Mouse (Mus musculus): ENCODE measurements around the gene Blmh. TPM values are rescaled to one million over a fixed set of nuclear protein-coding genes. Genes with fewer than 3 reads are reported as not detected.

Blmh gene
- total and polyA plus RNA-seq, 3 experiments = 167 to 261 (median 212) TPM

DNA sequence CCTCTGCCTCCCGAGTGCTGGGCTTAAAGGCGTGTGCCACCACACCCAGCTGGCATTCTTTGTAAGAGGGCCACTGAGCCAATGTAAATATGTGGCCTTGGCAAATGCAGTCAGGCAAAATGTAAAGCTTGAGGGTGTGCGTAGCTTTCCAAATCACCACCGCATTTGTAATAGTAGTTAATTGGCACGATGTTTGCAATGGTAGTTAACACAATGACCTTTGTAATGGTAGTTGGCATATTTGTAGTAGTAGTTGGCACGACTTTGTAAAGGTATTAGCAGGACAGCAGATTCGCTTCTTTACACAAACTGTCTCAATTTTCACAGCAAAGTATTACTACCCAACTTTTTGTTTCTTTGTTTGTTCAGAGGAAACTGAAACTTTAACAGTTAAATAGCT is 16.0 kb upstream of the Blmh start:
- Histone ChIP-seq H3K27ac (ENCODE audit: insufficient read depth, low read depth) (no peak overlapping the region), H3K79me2 (replicated peaks; ENCODE audit: control insufficient read depth, extremely low read depth, insufficient read depth, poor library complexity, severe bottlenecking) (no peaks in the 10 kb centered on the region), H3K4me1 (ENCODE audit: control insufficient read depth in 1 of 2, insufficient read depth in 2 of 2) (0 out of 4 replicates have a peak, but pooled peaks cover 0 to 3% of the 10 kb centered on the region in 2 experiments), H3K9ac (ENCODE audit: insufficient read depth, low read depth) (no peak overlapping the region), H3K4me3 (replicated peaks in 1 of 3; ENCODE audit: low read depth in 2 of 3, low read length in 2 of 3, poor library complexity in 1 of 3) (no peak overlapping the region), H3K27me3 (replicated peaks) (peaks cover 2% of the 10 kb centered on the region), H3K36me3 (replicated peaks in 1 of 2; ENCODE audit: control insufficient read depth in 1 of 2, insufficient read depth in 1 of 2, low read length in 1 of 2) (no peaks in the 10 kb centered on the region), H3K4me2 (ENCODE audit: insufficient read depth, low read depth, poor library complexity, severe bottlenecking) (no peak overlapping the region), H3K9me3 (replicated peaks; ENCODE audit: low read length) (no peaks in the 10 kb centered on the region)
- TF ChIP-seq TCF12 (IDR thresholded peaks at IDR 0.05; ENCODE audit: low read depth, low read length) (no peak), PAX5 (IDR thresholded peaks at IDR 0.05; ENCODE audit: low read length) (no peak), RAD21 (IDR thresholded peaks at IDR 0.05; ENCODE audit: low read depth, low read length) (no peak), MYC (IDR thresholded peaks at IDR 0.05; ENCODE audit: low read depth, low read length) (no peak), MXI1 (IDR thresholded peaks at IDR 0.05; ENCODE audit: low read depth, low read length) (no peak), MAZ (IDR thresholded peaks at IDR 0.05; ENCODE audit: low read depth, low read length) (no peak), CHD1 (IDR thresholded peaks at IDR 0.05; ENCODE audit: low read depth, low read length) (no peak), JUND (conservative IDR thresholded peaks at IDR 0.05; ENCODE audit: low read depth, low read length) (no peak), CHD2 (IDR thresholded peaks at IDR 0.05; ENCODE audit: low read length) (no peak)
- no peak for DNase-seq (ENCODE audit: extremely low read depth)
- in situ Hi-C loops (cut with MboI; ENCODE audit: low pct_ligation_motif_present, low pct_unique_long_range_greater_than_20kb, low sequenced_read_pairs) = no loop called here
- dilution Hi-C loops (cut with MboI; ENCODE audit: extremely low pct_ligation_motif_present, extremely low pct_unique_long_range_greater_than_20kb, low sequenced_read_pairs) = no loop called here

- Histone ChIP-seq H3K36me3 (replicated peaks in 1 of 2; ENCODE audit: control insufficient read depth in 1 of 2, insufficient read depth in 1 of 2, low read length in 1 of 2) (no peaks in the 10 kb centered on the region), H3K9ac (ENCODE audit: insufficient read depth, low read depth) (no peak overlapping the region), H3K27ac (ENCODE audit: insufficient read depth, low read depth) (no peak overlapping the region), H3K4me2 (ENCODE audit: insufficient read depth, low read depth, poor library complexity, severe bottlenecking) (no peak overlapping the region), H3K4me1 (ENCODE audit: control insufficient read depth in 1 of 2, insufficient read depth in 2 of 2) (peaks cover 4 to 11% of the 10 kb centered on the region in 2 experiments; a peak in 3 of 4 replicates), H3K9me3 (replicated peaks; ENCODE audit: low read length) (no peaks in the 10 kb centered on the region), H3K79me2 (replicated peaks; ENCODE audit: control insufficient read depth, extremely low read depth, insufficient read depth, poor library complexity, severe bottlenecking) (no peaks in the 10 kb centered on the region), H3K27me3 (replicated peaks) (peaks cover 8% of the 10 kb centered on the region), H3K4me3 (replicated peaks in 1 of 3; ENCODE audit: low read depth in 2 of 3, low read length in 2 of 3, poor library complexity in 1 of 3) (no peak overlapping the region)
- dilution Hi-C loops (cut with MboI; ENCODE audit: extremely low pct_ligation_motif_present, extremely low pct_unique_long_range_greater_than_20kb, low sequenced_read_pairs) = no loop called here
- no peak for DNase-seq (ENCODE audit: extremely low read depth)
- in situ Hi-C loops (cut with MboI; ENCODE audit: low pct_ligation_motif_present, low pct_unique_long_range_greater_than_20kb, low sequenced_read_pairs) = no loop called here
- no peak for TF ChIP-seq USF2 (conservative IDR thresholded peaks at IDR 0.05; ENCODE audit: low read depth, low read length)
- TF ChIP-seq SIN3A (IDR thresholded peaks at IDR 0.05; ENCODE audit: low read length) = no peak
- no peak for TF ChIP-seq CTCF (conservative IDR thresholded peaks at IDR 0.05 in 1 of 2, IDR thresholded peaks at IDR 0.05 in 1 of 2; ENCODE audit: low read depth in 2 of 2, low read length in 2 of 2)
- no peak for TF ChIP-seq POLR2A (IDR thresholded peaks at IDR 0.05; ENCODE audit: low read depth, low read length)
- TF ChIP-seq ZNF384 (IDR thresholded peaks at IDR 0.05; ENCODE audit: low read depth, low read length) = no peak
- TF ChIP-seq E2F4 (IDR thresholded peaks at IDR 0.05; ENCODE audit: insufficient replicate concordance, low read depth, low read length) = no peak
- no peak for TF ChIP-seq MAX (IDR thresholded peaks at IDR 0.05; ENCODE audit: low read length)
Observed at GRCm38 (mm10) chr11:76911325-76912054, 13.1 kb upstream of the Blmh start.
